In genomic region chr1:87205038-87205437, GRCm38 (mm10) we compare ENCODE assay signal across 21 mouse cellular contexts. TPM values are rescaled to one million over a fixed set of nuclear protein-coding genes. Genes with fewer than 3 reads are reported as not detected.
"Had no signal": no experiment of that assay in that cellular context is flagged by ENCODE, and none has a peak within 500 bp of the region (broad histone marks: within the 10 kb centered on the region; RNA-seq: fewer than 3 reads in every experiment).

No protein-coding gene starts in this region.

- H3K4me2 ChIP-seq: liver, embryonic 13.5 days; midbrain, embryonic 11.5 days; midbrain, embryonic 15.5 days; neural tube, embryonic 13.5 days; stomach, embryonic 15.5 days had no signal

- H3K36me3 ChIP-seq: liver, embryonic 13.5 days; midbrain, embryonic 15.5 days; neural tube, embryonic 13.5 days; stomach, embryonic 15.5 days had no signal

- DNase-seq: kidney, adult 11 months; kidney, adult 9 months; kidney, postnatal 36 days; layer of hippocampus, adult 9-11 months; liver; liver, embryonic 13.5 days; liver, postnatal 0 days; lung, postnatal 36 days; retina, postnatal 1 day; thymus, postnatal 4 days had no signal

- ATAC-seq: liver, postnatal 0 days; midbrain, embryonic 15.5 days had no signal

- H3K9me3 ChIP-seq: liver, embryonic 13.5 days; midbrain, embryonic 15.5 days; neural tube, embryonic 13.5 days; stomach, embryonic 15.5 days had no signal

- H3K4me3 ChIP-seq: liver, embryonic 13.5 days; megakaryocyte, embryonic 14.5 days; midbrain, embryonic 15.5 days; neural tube, embryonic 13.5 days; stomach, embryonic 15.5 days had no signal

- H3K4me1 ChIP-seq: liver, embryonic 13.5 days; midbrain, embryonic 15.5 days; neural tube, embryonic 13.5 days; stomach, embryonic 15.5 days had no signal

- H3K27ac ChIP-seq: kidney, postnatal 0 days; liver, embryonic 13.5 days; midbrain, embryonic 15.5 days; neural tube, embryonic 13.5 days; stomach, embryonic 15.5 days had no signal

- H3K9ac ChIP-seq: liver, embryonic 13.5 days; liver, postnatal 0 days; midbrain, embryonic 15.5 days; neural tube, embryonic 13.5 days; stomach, embryonic 15.5 days had no signal

RNA-seq across cellular contexts. Expression of gene Chrng, which starts 0.6 kb away (rescaled TPM):
- total RNA-seq: layer of hippocampus, adult 18-20 months; left cerebral cortex, postnatal 36 days; monocyte, adult 5-6 weeks had no signal
- polyA plus RNA-seq: kidney, postnatal 0 days; liver, postnatal 0 days; midbrain, embryonic 11.5 days; midbrain, embryonic 15.5 days; spleen, adult 2 months; testis, adult 2 months had no signal

RNA-seq across cellular contexts. Expression of gene Chrnd, which starts 14.6 kb away (rescaled TPM):
- total RNA-seq: layer of hippocampus, adult 18-20 months; left cerebral cortex, postnatal 36 days; monocyte, adult 5-6 weeks had no signal
- polyA plus RNA-seq: liver, postnatal 0 days; midbrain, embryonic 11.5 days; midbrain, embryonic 15.5 days; spleen, adult 2 months had no signal

RNA-seq across cellular contexts. Expression of gene Prss56, which starts 21.9 kb away (rescaled TPM):
- total RNA-seq: monocyte, adult 5-6 weeks had no signal
- polyA plus RNA-seq: liver, embryonic 13.5 days; liver, postnatal 0 days; midbrain, embryonic 11.5 days; midbrain, embryonic 15.5 days; spleen, adult 2 months; stomach, embryonic 15.5 days had no signal

RNA-seq across cellular contexts. Expression of gene Ecel1, which starts 48.7 kb away (rescaled TPM):
- total RNA-seq: monocyte, adult 5-6 weeks had no signal
- polyA plus RNA-seq: liver, embryonic 13.5 days had no signal
